Mouse (Mus musculus) erythroid progenitor cell, adult 5-6 weeks (primary cell): ENCODE measurements around the gene Copz2. TPM values are rescaled to one million over a fixed set of nuclear protein-coding genes. Genes with fewer than 3 reads are reported as not detected.
A peak's percentile ranks its signal among the peaks of the same experiment; 100 is the strongest.
"Not testable (repeated sequence)": the region's sequence is repeated elsewhere in the genome, so short reads cannot be mapped to it uniquely, and the experiment has no call there.

Source experiments
- ATAC-seq: replicated peaks from 2 replicates; pipeline ENCODE4 v1.8.0; 2016; ENCODE audit warnings: moderate number of reproducible peaks, mild to moderate bottlenecking, moderate TSS enrichment, inconsistent platforms; ENCODE audit not compliant: poor library complexity, low FRiP score, severe bottlenecking
- total RNA-seq, 2 experiments: library from RNA; stranded (forward) in 1 of 2; stranded (reverse) in 1 of 2; fragments of 150-400 nt in 1 of 2; fragments of 186-747, 209-891 nt in 1 of 2; gene quantifications; 2 replicates each; pipeline versions ENCODE4 v1.2.3 to v1.2.4; 2015 to 2017; ENCODE audit warnings: low replicate concordance in 2 of 2

Gene Copz2
- total RNA-seq (2015; ENCODE audit: low replicate concordance), result not detected in 2 replicates
- total RNA-seq (2017; ENCODE audit: low replicate concordance), result not detected in 2 replicates

- no peak for ATAC-seq
Measured at GRCm38 (mm10) chr11:96849681-96850467, at the start of gene Copz2. TSS of gene Copz2 (plus strand) at chr11:96849870.

- no peak for ATAC-seq
Measured at GRCm38 (mm10) chr11:96805606-96806005, 44.1 kb upstream of the Copz2 start.

GRCm38 (mm10) chr11:96808066-96808465 is 41.6 kb upstream of the Copz2 start:
- ATAC-seq, result no peak

DNA sequence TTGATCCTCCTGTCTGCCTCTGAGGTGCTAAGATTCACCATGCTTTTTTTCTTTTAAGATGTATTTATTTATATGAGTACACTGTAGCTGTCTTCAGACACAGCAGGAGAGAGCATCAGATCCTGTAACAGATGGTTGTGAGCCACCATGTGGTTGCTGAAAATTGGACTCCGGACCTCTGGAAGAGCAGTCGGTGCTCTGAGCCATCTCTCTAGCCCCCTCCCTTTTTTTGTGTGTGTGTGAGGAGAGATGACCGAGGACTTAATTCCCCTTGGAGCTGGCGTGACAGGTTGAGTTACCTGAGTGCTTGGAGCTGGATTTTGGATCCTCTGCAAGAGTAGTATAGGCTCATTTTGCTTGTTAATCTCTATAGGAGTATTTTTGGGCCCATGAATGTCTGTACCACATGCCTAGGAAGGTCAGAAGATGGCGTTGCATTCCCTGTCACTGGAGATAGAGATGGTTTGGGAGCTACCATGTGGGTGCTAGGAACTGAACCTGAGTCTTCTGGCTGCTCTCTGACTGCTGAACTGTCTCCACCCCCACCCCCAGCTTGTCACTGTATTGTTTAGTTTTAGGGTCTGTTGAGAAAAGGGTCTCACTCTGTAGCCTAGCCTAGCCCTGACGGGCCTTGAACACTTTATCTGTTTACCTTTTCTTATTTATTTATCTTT is 40.0 kb upstream of the Copz2 start:
- ATAC-seq, result no peak

DNA sequence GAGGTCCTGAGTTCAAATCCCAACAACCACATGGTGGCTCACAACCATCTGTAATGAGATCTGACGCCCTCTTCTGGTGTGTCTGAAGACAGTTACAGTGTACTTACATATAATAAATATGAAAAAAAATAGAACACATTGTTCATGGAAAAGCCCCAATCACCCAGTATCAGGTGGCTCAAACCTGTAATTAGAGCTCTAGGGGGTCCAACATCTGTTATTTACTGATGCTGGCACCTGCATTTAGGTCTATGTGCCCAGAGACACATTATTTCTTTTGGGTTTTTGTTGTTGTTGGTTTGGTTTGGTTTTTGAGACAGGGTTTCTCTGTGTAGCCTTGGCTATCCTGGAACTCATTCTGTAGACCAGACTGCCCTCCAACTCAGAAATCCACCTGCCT is 38.5 kb upstream of the Copz2 start:
- not testable (repeated sequence) for ATAC-seq

DNA sequence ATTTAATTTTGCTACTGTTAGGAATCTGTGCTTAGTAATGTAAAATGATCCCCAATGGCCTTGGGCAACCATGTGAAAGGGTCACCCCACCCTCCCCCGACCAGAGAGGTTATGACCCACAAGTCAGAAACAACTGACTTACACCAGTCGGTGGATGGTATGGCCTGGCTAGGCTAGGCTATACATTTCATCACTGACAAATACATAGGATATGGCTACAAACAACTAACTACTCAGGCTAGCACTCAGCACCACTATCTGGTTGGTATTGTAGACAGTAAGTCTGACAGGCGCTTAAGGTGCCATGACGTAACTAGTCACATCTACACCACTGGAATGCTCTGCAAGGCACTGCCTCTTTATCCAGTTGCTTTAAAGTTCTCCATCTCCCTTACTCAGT is 36.2 kb upstream of the Copz2 start:
- no peak for ATAC-seq

- ATAC-seq, result no peak
Measured at GRCm38 (mm10) chr11:96813920-96814319, 35.8 kb upstream of the Copz2 start.

DNA sequence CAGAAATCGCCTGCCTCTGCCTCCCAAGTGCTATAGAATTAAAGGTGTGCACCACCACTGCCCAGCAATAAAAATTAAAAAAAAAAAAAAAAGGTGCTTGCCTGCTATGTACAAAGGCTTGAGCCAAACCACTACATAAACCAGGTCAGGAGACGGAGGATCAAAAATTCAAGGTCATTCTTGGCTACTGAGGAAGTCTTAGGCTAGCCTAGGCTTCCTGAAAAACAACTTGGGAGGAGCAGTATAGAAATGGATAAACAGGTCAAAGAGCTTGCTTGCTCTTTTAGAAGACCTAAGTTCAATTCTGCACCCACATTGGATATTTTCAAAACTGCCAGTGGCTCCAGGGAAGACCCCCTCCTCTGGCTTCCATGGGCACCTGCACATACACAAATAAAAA is 35.2 kb upstream of the Copz2 start:
- no peak for ATAC-seq

DNA sequence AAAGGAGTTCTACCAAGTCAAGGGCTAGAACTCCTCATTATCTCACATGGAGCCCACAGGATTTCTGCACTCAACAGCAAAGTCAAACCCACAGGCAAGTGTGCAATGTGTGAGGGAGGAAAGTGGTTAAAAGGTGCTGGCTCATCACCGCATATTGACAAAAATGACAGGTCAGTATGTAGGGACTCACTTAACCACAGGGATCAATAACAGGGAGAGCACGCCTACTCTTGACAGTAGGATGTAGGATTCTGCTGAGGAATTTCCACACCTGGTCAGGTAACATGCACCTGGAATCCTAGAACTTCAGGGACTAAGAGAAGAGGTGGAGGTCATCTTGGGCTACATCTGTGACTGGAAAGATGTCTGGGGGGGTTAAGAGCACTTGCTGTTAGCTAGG is 33.8 kb upstream of the Copz2 start:
- ATAC-seq, result no peak

DNA sequence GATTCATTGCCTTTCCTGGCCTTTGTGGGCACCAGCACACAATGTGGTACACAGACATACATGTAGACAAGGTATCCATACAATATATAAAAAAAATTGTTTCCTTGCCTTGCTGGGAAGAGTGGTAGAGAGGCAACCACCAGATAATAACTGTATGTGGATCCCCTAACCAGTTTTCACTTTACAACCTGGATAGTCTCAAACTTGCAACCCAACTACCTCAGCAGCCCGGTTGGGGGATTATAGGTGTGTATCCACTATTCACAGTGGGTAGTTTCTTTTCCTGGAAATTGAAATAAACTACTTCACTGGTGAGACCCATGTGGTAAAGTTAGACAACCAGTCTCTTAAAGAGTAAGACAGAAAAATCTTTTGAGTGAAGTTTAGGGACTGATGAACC is 33.2 kb upstream of the Copz2 start:
- no peak for ATAC-seq

DNA sequence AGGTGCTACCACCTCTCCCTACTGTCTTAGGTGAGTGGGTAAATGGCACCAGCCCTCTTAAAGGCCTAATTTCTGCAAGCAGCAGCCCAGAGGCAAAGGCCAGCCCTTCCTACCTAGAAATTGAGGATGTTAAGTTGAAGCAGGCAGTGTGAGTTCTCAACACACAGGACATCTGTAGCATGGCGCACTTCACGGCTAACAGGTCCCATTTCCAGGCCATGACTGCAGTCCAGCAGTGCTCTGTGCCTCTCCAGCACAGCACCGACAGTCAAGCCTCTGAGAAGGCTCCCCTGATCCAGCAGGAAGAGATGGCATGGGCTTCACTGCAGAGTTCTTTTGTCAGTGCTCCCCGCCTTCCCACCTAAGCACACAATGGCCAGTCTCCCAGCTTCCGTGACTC is 32.7 kb upstream of the Copz2 start:
- ATAC-seq, result no peak

DNA sequence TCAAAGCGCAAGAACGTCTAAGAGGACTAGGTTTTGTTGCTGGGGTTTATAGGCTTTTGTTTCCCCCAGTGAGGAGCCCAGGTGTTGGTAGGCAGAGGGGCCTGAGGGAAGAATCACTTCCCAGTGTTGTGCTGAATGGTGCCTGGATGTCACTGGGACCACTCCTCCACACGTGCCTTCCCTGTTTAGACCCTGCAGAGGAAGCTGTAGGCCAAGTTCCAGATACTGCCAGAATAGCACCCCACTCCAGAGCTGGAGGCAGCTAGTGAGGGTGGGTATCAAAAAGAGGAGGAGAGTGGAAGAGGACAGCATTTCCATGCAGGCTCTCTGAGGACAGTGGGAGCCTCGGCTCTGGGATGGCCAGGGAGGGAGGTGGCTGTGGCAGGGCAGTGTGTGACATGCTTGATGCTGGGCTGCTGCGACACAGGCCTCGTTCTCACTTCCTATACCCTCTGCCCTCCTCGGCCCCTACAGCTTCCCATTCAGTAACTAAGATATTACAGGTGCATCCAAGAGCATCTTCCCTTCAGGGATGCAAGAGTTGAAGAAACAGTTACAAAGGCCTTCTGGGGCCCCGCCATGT is 31.5 kb upstream of the Copz2 start:
- no peak for ATAC-seq

GRCm38 (mm10) chr11:96821956-96822355 is 27.7 kb upstream of the Copz2 start:
- no peak for ATAC-seq

DNA sequence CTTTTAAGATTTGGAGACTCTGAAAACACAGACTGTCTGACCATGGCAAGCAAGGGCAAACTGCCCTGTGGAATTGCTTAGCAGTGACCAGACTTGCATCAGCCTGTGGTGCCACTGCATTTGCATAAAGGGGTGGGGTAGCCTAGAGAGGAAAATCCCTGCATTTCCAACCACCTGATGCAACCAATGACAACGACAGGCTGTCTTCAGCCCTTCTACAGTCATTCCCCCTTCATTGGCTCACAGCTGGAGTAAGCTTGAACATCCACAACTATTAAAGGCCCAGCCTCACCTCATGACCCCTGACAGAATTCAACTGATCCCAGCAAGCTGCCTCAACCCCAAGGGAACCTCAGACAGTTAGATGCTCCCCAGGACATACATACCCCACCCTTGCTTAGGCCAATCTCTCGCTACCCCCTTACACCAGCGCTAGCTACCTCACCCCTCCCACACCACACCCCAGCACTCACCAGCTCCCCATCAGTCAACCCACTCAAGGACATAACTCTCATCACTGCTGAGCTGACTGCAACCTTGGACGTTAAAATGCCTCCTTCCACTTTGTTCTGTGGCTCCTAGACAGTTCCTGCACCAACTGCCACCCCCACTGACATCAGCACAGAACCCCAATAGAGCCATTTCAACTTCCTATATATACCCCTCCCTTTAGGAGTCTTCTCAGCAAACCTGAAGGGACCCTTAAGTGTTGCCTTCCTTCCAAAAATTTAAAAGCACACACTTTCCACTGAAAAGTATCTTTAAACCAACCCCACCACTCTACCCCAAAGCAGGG is 26.8 kb upstream of the Copz2 start:
- ATAC-seq, result no peak

- ATAC-seq, result no peak
Measured at GRCm38 (mm10) chr11:96823471-96823837, 26.2 kb upstream of the Copz2 start.

- ATAC-seq, result peak; percentile 89
Measured at GRCm38 (mm10) chr11:96823880-96824782, 25.5 kb upstream of the Copz2 start.

DNA sequence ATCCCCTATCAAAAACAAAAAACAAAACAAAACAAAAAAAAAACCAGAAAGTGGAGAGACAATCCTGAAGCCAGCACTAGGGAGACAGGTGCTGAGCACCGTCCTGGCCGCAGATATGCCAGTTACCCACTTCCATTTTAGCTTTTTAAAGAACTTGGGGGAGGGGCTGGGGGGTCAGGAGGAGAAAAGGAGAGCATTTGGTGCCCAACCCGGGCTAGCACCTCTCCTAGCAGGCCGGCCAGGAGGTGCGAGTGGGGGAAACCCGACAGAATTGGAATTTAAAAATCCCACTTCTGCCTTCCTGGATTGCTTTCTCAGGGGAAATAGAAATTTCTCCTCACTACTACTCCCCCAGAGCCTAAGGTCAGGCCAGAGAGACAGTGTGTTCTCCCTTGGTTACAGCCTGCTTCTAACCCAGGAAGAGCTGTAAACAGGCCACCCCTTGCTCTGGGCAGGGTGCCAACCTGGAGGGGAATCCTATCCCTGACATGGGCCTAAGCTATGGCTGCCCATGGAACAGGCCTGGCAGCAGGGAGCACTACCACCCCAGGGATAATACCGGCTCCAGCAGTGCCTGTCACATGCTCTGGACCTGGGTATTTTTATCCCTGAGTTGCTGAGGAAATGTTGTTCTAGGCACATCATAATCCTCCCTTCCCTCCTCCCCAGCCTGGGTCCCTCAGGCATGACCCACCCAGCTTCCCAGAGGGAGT is 24.7 kb upstream of the Copz2 start:
- no peak for ATAC-seq

- ATAC-seq, result no peak
Measured at GRCm38 (mm10) chr11:96826481-96826880, 23.2 kb upstream of the Copz2 start.
